Mouse (Mus musculus) layer of hippocampus, postnatal 25 days (tissue): ENCODE results near the gene Dip2b. TPM values are rescaled to one million over a fixed set of nuclear protein-coding genes. Genes with fewer than 3 reads are reported as not detected.

Source experiments
- DNase-seq, 2 experiments: peaks; one replicate each; pipeline ENCODE4 v3.0.0; 2022; ENCODE audit warnings: mixed read lengths in 2 of 2, low spot score in 1 of 2; ENCODE audit errors: extremely low spot score in 1 of 2
- total RNA-seq, 2 experiments: library from RNA; stranded (reverse); gene quantifications; 2 replicates each; pipeline ENCODE4 v1.2.3; 2021

Gene Dip2b
- total RNA-seq, result 10 to 100 TPM; 52.5 to 54.3 TPM

DNA sequence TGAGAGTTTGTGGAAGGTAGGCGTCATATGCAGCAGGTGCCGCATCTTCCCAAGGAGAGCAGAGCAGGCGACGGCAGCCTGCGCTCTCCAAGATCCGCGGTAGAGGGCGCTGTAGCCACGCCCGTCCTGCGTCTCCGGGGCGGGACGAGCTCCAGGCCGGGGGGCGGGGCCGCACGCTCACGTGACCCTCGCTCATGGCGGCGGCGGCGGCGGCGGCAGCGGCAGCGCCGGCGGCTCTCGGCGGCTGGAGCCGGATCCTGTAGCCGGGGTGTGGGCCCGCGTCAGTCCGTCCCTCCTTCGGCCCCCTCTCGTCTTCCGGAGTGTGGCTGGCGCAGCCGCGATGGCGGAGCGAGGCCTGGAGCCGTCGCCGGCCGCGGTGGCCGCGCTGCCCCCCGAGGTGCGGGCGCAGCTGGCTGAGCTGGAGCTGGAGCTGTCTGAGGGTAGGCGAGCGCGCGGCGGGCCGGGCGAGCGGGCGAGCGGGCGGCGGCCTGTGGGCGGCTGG lies at the start of gene Dip2b:
Dip2b (plus strand) TSS at position 195 of the 502 bp plus-strand sequence.
- peak; percentile 97 to 99 for DNase-seq

DNA sequence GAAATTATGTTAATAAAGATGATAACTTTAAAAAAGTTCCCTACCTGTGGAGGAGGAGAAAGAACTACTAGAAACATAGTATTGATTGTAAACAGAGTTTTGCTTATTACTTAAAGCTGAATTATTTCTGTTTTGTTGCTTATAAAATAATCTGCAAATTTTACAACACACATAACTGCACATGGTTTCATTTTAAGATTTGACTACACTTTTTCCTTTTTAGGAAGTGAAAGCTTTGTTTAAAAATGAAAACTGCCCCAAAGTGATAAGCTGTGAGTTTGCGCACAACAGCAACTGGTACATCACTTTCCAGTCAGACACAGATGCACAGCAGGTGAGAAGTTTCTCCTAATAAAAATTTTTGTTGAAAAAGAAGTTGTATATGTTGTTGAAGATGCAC lies 45.4 kb upstream of the Dip2b start:
- no peak for DNase-seq

DNA sequence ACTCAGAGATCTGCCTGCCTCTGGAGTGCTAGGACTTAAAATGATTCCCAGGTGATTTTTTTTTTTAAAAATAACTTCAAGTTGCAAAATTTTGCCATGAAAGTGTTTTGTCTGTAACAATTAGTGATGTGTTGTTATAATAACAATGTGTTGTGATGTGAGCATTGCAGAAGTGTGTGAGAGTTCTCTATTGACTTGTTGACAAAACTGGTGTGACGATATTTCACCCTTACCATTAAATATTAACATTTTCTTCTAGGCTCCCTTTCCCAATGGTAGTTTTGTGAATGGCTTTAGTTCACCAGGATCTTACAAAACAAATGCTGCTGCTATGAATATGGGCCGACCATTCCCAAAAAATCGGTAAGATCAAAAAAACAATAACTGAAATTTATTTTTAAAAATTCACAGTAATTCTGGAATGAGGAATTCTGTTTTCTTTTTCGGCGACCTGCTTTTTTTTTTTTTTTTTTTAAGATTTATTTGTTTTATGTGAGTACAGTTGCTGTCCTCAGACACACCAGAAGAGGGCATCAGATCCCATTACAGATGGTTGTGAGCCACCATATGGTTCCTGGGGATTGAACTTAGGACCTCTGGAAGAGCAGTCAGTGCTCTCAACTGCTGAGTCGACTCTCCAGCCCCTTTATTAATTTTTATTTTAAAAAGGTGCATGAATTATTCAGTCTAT lies 41.2 kb upstream of the Dip2b start:
- no peak for DNase-seq

DNA sequence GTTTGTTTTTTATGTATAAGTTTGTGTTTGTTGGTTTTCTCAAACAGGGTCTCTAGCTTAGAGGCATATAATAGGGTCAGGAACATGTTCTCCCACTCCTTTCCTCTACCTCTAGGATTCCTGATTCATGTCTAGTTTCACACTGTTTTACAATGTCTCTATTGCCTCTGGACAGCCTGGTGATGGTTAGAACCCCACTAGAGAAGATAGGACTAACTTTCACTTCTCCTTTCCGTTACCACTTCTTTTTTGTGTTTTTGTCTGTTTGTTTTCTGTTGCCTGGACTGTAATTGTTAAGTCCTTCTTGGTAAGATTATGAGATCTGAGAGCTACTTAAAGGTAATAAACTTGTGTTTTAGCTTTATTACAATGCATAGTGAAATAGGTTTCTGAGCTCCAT lies 39.1 kb upstream of the Dip2b start:
- DNase-seq, result no peak

DNA sequence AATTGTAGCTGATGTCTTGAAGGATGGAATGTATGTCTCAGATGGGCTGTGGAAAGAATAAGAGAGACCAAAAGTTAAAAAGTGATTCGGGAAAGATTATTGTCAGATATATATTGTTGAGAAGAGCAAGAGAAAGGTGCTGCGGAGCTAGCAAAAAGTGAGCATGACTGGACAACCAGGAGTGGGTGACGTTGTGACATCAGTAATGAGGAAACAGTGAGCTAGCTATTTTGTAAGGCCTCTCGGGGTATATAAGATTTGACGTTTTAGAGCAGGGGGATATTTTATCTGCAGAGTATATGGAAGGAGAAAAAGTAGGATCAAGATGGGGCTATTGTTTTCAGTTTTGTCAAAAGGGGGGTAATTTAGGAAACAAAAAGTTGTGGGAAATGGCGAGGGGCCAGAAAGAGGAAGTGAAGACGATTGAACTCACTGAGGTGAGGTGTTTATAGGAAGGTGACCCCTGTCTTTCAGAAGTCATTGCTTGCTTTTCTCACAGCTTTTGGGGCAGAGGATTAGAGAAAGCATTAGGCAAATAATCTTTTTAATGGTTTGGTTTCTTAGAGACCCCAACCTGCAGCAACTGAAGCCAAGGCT lies 33.7 kb upstream of the Dip2b start:
- no peak for DNase-seq

DNA sequence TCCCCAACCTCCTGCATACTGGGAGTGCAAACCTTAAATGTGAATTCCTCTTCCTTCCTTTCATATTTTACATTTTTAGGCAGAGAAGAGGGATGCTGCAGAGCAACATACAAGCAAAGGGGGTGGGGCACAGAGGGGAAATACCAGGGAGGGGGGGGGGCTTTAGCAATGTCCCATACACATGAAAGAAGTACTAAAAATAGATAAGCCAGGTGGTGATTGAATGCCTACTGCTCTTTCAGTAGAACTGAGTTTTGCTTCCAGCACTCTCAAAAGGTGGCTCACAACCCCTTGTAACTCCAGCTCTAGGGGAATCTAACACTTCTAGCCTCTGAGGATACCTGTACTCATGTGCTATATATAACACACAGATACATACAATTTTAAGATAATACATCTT lies 32.3 kb upstream of the Dip2b start:
- no peak for DNase-seq

DNA sequence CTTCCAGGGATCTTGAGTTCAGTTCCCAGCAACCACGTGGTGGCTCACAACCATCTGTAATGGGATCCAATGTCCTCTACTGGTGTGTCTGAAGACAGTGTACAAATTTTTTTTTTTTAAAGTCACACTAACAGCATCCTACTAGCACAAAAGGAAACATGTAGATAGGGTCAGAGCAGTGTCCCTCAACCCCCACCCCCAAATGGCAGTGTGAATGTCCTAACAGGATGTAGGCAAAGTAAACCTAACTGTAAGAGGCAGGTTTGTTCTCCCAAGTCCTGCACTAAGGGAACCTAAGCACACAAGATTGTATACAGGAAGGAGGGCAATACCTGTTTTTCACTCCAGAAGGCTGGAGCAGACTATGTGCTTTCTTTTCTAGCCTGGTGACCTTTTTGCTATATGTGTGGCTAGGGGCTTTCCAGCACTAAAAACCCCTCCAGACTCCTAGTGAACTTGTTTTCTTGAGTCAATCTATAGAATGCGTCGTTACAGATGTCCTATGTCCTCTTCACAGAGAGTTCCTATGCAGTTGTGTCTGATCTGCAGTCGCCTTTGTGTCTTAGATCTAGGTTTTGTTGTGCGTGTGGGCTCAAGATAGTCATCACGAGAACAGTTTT lies 20.1 kb upstream of the Dip2b start:
- no peak for DNase-seq

DNA sequence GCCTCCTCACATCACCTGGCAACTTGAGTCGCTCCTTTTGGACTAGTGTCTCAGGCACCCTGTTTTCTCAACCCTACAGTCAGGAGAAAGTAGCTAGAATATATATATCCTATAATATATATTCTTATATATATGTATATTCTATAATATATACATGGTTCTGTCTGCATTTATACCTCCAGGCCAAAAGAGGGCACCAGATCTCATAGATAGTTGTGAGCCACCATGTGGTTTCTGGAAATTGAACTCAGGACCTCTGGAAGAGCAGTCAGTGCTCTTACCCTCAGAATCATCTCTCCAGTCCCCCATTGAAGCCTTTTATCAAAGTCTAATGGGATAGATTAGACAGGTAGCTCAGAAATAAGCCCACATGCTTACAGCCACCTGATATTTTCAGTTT lies 17.3 kb upstream of the Dip2b start:
- DNase-seq, result no peak

DNA sequence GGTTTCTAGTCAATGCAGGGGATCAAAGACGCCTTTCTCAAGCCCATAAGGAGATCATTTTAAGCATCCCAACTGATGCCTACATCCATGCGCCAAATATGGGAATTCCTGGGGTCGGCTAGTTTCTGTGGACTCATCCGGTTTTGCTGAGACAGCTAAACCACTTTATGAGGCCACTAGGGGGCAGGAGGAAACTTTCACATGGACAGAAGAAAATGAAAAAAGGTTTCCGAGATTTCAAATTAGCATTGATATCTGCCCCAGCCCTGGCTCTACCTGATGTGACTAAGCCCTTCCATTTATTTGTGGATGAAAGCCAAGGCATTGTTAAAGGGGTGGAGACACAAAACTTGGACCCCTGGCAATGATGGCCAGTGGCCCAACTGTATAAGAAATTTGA lies 15.5 kb upstream of the Dip2b start:
- DNase-seq, result peak in 1 of 2 experiments; percentile 41

DNA sequence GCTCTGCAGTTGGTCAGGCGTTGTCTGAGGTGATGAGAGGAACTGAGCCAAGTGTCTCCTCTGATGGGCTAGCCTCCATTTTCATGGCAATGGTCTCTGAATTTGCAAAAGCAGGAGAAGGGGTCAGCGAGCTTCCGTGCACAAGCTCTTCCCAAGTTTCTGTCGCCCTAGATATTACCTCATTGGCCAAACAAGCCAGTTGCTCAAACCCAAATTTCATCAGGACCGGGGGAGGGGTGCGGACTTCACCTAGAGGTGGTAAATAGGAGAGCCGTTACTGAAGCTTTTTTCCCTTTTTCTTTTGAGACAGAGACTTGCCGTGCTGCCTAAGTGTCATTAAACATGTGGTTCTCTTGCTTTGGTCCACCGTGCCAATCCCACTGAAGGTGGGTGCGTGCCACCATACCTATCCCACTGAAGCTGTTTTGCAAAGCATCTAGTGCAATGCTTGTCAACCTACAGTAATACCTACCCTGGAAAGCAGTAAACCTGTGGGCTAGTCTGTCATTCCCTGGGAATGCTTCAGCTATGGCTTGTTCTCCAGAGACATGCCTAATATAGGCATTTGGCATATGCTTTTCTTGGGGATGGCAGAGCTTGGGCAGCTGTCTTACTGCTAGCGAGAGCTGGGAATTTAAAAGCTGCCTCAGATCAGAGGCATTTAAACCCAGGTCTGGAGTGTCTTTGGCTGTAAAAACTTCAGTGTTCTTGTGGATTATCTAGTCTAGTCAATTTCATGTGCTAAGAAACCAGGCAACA lies 13.2 kb upstream of the Dip2b start:
- no peak for DNase-seq

DNA sequence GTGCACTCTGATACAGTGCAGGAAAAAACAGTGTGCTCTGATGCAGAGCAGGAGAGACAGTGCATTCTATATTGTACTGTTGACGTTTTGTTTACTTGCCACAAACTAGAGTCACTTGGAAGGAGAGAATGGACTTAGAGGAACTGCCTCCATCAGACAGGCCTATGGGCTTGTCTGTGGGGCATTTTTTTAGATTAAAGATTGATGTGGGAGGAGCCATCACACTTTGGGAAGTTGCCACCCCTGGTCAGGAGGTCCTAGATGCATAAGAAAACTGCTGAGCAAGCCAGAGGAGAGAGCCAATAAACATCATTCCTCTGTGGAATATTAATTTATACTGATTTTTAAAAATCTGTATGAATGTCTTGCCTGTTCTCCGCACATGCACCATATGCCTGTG lies 10.3 kb upstream of the Dip2b start:
- DNase-seq, result no peak

DNA sequence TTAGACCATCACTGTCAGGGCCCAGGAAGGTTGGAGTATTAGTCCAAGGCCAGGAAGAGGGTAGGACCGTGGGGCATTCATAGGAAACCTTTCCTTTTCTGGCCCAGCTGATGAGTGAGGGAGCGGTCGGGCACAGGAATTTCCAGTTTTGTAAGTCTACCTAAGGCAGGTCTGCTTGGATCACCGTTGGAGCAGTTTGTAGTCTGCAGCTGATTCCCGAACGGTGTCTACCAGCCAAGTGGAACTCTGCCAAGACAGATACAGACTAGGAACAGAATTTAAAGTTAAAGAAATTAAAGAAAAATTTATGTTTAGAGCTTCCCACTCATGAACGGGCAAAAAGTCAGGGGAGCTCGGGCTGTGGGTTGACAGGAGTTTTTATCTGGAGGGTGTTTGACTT lies 9.0 kb upstream of the Dip2b start:
- no peak for DNase-seq

DNA sequence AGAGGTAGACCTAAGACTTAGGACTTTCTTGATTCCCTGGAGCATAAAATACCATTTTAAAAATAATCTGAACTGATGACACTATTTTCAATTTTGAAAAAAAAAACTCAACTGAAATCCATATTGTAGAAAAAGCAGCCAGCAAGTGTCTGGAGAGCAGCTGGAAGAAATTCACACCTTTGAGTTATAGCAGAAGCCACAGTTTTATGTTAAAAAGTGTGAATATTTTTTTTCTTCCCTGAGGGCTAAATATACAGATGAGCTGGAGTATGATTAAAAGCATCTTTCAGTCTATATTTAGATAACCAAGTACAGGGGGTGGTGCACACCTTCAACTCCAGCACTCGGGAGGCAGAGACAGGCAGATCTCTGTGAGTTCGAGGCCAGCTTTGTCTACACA lies 8.6 kb upstream of the Dip2b start:
- no peak for DNase-seq

DNA sequence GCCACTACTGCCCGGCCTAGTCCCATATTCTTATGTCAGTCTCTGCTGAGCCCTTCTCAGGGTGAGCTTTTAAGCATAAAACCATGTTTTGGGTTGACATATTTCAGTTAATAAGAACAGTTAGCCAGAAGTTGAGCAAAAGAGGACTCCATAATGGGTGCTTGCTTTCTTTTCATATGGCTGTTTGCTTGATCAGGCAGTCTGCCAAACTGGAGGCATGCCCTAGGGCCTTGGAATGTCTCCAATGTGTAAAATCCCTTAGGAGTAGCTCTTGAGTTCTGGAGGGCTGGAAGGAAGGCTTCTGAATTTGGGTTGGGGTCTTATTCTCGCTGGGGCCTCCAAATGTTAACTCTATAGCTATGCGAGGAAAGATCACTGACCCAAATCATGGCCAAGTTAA lies 5.9 kb upstream of the Dip2b start:
- no peak for DNase-seq

DNA sequence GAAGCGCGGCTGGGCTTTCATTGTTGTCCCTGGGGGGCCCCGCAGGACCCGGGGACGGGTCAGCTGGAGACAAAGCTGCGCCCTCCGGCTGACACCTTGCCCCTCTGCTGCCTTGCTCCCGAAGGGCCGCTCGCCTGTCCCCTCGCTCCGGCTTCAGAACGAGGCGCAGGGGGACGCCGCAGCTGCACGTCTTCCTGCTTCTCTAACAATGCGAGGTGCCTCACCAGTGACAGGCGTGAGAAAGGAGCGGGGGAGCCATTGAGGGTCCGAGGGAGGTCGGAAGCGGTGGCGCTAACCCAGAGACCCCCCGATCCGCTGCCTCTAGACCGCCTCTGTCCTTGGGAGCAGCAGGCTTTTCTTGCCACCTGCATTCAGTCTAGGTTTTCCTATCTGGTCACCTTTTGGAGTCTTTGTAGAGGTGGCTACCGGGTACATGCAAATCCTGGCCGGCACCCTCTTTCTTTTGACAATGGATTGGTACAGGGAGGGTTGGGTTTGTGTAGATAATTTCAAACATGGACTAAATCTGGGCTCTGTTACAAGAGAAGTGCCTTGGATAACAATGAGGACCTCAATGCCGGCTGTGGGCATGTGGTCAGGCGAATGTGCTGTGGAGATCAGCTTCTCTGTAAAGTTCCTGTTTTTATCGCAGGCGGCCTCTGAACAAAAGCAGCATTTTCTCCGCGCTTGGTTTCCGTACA lies 687 bp downstream of the Dip2b start:
- DNase-seq, result peak; percentile 31 to 40

DNA sequence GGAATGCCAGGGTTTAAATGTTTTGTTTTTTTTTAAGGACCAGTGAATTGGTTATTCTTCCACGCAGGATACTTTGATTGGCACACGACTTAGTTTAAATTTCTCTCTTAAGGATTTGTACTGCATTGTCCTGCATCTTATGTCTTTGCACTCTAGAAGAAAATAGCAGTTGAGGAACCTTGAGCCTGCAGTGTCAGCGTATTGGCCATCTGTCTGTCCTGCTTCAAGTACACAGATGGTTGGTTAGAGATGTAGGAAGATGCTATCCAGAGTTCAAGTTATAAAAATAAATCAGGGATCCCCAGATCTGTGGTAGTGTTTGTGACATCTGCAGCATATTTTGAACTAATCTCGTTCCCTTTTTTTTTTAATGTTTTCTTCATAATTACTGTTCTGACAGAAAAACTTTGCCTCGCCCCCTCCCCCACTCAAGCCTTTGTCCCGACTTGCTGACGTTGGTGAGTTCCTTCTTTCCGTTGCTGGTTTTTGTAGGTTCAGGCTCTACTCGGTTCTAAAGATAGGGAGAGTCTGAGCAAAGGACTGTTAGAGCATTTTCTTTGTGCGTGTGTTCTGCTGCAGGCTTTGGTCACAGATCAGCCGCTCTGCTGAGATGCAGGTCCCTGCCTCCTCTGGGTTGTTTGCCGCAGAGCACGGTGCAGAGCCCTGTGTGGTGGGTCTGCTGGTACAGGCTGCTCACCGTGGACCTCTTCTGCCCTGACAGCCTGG lies 2.2 kb downstream of the Dip2b start:
- DNase-seq, result peak in 1 of 2 experiments; percentile 27

DNA sequence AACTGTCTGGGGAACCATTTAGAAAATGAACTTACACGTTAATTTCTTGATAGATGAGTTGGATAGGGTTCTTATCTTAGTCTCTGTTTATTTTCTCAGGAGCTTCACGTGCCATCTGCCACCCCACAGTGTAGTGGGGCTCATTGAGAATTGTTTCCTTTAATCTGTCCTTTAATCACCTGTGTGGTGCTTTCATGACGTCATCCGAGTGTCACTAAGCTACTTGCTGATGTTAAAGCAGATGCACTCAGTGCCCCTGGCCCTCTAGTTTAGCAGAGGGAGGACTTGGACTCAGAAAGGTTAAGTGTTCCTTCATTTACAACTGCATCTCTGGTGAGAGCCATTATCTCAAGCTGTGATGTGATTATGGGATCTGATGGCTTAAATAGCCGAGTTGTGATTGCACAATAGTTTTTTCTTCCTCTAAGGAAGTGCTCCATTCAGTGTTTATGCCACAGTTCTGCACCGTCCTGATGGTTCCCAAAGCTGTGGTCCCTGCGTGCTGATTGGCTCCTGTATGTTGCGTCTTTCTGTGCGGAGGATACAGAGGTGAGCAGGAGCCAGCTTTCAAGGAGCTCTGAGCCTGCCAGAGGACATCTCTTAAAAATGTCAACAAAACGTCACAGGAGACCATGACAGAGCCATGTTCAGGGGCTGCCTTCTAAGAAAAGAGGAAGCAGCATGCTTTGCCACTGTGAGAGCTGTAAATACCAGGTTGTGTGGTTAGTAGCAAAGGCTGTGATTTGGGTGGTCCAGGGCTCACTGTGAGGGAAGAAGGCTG lies 3.0 kb downstream of the Dip2b start:
- DNase-seq, result no peak

DNA sequence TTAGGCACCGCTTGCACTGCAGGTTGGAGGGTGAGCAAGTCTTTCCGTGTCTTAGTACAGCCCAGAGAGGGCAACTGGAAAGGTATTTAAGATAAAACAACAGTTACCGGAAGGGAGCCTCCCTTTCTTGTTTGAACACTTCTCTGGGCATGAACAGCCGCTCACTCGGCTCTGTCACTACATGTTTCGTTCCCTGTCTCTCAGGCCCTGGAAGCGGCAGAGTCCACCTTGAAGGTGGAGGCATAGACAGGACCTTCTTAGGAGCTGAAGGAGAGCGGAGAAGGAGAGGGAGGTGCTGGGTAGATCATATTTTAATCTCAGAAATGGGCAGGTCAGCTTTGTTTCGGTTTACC lies 3.6 kb downstream of the Dip2b start:
- DNase-seq, result no peak

DNA sequence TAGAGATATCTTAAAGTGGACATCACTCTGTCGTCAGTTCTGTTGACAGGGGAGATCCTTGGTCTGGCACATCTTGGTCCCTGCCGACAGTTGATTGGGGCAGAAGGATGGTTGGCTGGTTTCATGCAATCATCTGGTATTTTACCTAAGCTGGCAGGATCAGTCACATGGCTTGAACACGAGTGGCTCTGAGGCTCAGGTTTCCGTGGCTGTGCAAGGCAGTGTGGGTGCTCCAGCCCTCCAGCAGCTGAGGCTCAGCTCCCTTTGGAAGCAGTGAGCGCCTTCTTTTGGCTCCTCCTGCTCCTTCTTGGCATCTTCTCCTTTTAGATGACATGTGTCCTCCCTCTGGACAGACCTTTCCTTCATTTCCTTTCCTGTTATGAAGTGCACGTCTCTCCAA lies 7.1 kb downstream of the Dip2b start:
- DNase-seq, result no peak
